Mouse (Mus musculus) stomach, postnatal 0 days (tissue): ENCODE data around the gene Fancl. TPM values are rescaled to one million over a fixed set of nuclear protein-coding genes. Genes with fewer than 3 reads are reported as not detected.

Experiments used
- ATAC-seq: fragments of 200-750 bp; cut with Nextera tagmentation; 2 replicates; pipeline ENCODE4 v1.8.0; 2017; ENCODE audit not compliant: low FRiP score, low TSS enrichment
- DNase-seq: peaks from one replicate; pipeline ENCODE4 v3.0.0-alpha.2; 2016; ENCODE audit warnings: low spot score
- H3K27ac ChIP-seq: fragments of 300-500 bp; sonication (generic); replicated peaks from 2 replicates; pipeline ENCODE4 v1.5.1; 2014; ENCODE audit warnings: mild to moderate bottlenecking, control low read depth
- H3K27me3 ChIP-seq: fragments of 300-500 bp; sonication (generic); 2 replicates; pipeline ENCODE4 v1.6.1; 2014; ENCODE audit warnings: low read length; ENCODE audit not compliant: control insufficient read depth, insufficient read depth
- H3K36me3 ChIP-seq: fragments of 300-500 bp; sonication (generic); 2 replicates; pipeline ENCODE4 v1.6.1; 2014; ENCODE audit warnings: low read length, mixed read lengths; ENCODE audit not compliant: control insufficient read depth, insufficient read depth
- H3K4me1 ChIP-seq: fragments of 300-500 bp; sonication (generic); replicated peaks from 2 replicates; pipeline ENCODE4 v1.6.1; 2014; ENCODE audit warnings: antibody characterized with exemption; ENCODE audit not compliant: control insufficient read depth, insufficient read depth
- H3K4me2 ChIP-seq: fragments of 300-500 bp; sonication (generic); replicated peaks from 2 replicates; pipeline ENCODE4 v1.6.1; 2014; ENCODE audit warnings: low read depth, mild to moderate bottlenecking, control low read depth, moderate library complexity
- H3K4me3 ChIP-seq: fragments of 300-500 bp; sonication (generic); 2 replicates; pipeline ENCODE4 v1.5.1; 2014; ENCODE audit warnings: low read depth, low read length, control low read depth
- H3K9ac ChIP-seq: fragments of 300-500 bp; sonication (generic); 2 replicates; pipeline ENCODE4 v1.6.1; 2014; ENCODE audit warnings: mild to moderate bottlenecking, low read length, control low read depth, mixed read lengths
- H3K9me3 ChIP-seq: fragments of 300-500 bp; sonication (generic); 2 replicates; pipeline ENCODE4 v1.6.1; 2016; ENCODE audit warnings: low read length; ENCODE audit not compliant: control insufficient read depth
- CTCF ChIP-seq: IDR thresholded peaks from 2 replicates; pipeline ENCODE4 v1.5.1; 2016; ENCODE audit warnings: antibody characterized with exemption, low read depth, mild to moderate bottlenecking, moderate library complexity
- EP300 ChIP-seq: optimal IDR thresholded peaks from 2 replicates; pipeline ENCODE3; 2016; ENCODE audit warnings: antibody characterized with exemption
- WGBS: fragments of 180-500 bp; shearing (Covaris S2); extraction: QIAGEN DNeasy Blood & Tissue Kit; methylation state at CpG from one replicate; pipeline ENCODE4 v1.1.7; 2014; 5-methylcytosine and 5-hydroxymethylcytosine counted together
- polyA plus RNA-seq: library from polyadenylated mRNA; unstranded; fragments of >200 nt; fragmentation: Nextera tagmentation; extraction: Ambion mirVana; gene quantifications from 2 replicates; pipeline ENCODE4 v1.2.1, GENCODE M21; 2015

The Fancl gene
- polyA plus RNA-seq, 1 experiment from 2014 or later: 16.2 TPM

GRCm38 (mm10) chr11:26513683-26514082, 127.7 kb downstream of the Fancl start:
- DNase-seq (no peak), ATAC-seq (no peak)
- no peak overlapping the region for H3K4me2 ChIP-seq
- no peak overlapping the region for H3K9ac ChIP-seq
- TF ChIP-seq EP300 (no peak), CTCF (peak; percentile 53)
- no peaks in the 10 kb centered on the region for H3K36me3 ChIP-seq
- no peak overlapping the region for H3K27ac ChIP-seq
- no peaks in the 10 kb centered on the region for H3K27me3 ChIP-seq
- H3K9me3 ChIP-seq: no peaks in the 10 kb centered on the region
- no peaks in the 10 kb centered on the region for H3K4me1 ChIP-seq
- no peak overlapping the region for H3K4me3 ChIP-seq

DNA sequence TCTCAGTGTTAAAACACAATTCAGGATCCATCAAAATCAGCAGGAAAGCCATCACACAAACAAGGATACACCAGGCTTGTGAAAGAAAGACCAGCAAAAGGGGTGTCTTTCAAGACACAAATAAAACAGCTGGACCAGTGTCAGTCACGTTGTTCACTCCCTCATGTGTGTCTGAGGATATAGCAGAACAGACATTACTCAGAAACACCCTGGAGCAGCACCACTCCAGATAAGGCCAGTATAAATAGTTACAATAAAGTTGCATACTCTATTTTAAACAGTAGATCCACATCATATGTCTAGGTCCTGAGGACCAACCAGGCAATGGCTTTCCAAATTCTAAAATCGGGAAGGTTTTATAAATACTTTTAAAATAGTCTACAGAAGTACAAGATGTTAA, 130.2 kb downstream of the Fancl start:
- Histone ChIP-seq H3K4me3 (no peak overlapping the region), H3K27ac (no peak overlapping the region), H3K27me3 (no peaks in the 10 kb centered on the region), H3K36me3 (no peaks in the 10 kb centered on the region), H3K4me2 (no peak overlapping the region), H3K9me3 (no peaks in the 10 kb centered on the region), H3K4me1 (no peaks in the 10 kb centered on the region), H3K9ac (no peak overlapping the region)
- DNase-seq: no peak
- ATAC-seq: no peak
- WGBS: 55% methylated on average over 2 of the region's 2 CpGs
- TF ChIP-seq CTCF (no peak), EP300 (no peak)

DNA sequence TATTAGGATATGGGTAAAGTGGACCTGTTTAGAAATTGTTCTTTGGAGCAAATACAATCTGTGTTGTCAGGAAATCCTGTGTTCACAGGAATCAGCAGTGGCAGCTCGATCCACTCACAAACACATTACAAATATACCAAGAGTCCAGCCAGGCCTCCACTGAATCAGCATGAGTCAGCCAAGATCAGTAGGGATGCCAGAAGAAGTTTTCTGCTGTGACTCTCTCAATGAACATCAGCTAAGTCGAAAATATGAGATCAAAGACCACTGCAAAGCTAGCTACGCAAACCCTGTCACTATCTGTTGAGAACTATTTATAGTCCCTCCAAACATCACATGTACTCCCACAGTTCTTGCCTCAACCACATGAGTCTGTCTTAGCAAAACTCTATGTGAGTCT, 133.1 kb downstream of the Fancl start:
- Histone ChIP-seq H3K36me3 (no peaks in the 10 kb centered on the region), H3K27ac (no peak overlapping the region), H3K9me3 (no peaks in the 10 kb centered on the region), H3K27me3 (no peaks in the 10 kb centered on the region), H3K4me2 (no peak overlapping the region), H3K9ac (no peak overlapping the region), H3K4me1 (no peaks in the 10 kb centered on the region), H3K4me3 (no peak overlapping the region)
- DNase-seq (no peak), ATAC-seq (no peak)
- TF ChIP-seq EP300 (no peak), CTCF (no peak)
- WGBS: 74% methylated on average over 3 of the region's 3 CpGs

Other genes with a start within 250 kb of the Fancl start
- 1.1 TPM in 2 replicates for gene 5730522E02Rik, start 175.4 kb upstream of the Fancl start, polyA plus RNA-seq
- gene Gm6899, start 207.1 kb downstream of the Fancl start, polyA plus RNA-seq: not detected in 2 replicates
- gene Vrk2, start 207.9 kb downstream of the Fancl start, polyA plus RNA-seq: 12.8 and 13.1 TPM in 2 replicates